Mouse (Mus musculus) ES-E14 (cell line): Measurements from ENCODE around the gene Fry. TPM values are rescaled to one million over a fixed set of nuclear protein-coding genes. Genes with fewer than 3 reads are reported as not detected.

Experiments used
- DNase-seq: peaks from one replicate; pipeline ENCODE4 v3.0.0-alpha.2; 2013; ENCODE audit warnings: low read depth, low spot score
- H3K27ac ChIP-seq: 2 replicates; pipeline ENCODE4 v1.5.1; 2012; ENCODE audit warnings: low read depth, mild to moderate bottlenecking, low read length, moderate library complexity, mixed read lengths; ENCODE audit not compliant: poor library complexity, insufficient read depth, severe bottlenecking
- H3K36me3 ChIP-seq: 2 replicates; pipeline ENCODE4 v1.6.1; 2012; ENCODE audit warnings: mild to moderate bottlenecking, low read length, moderate library complexity, mixed read lengths; ENCODE audit not compliant: control insufficient read depth, poor library complexity, insufficient read depth, severe bottlenecking
- H3K4me1 ChIP-seq, 2 experiments: fragments of 150-350 bp in 1 of 2; sonication (generic) in 1 of 2; 2 replicates each; pipeline ENCODE4 v1.6.1; 2012; ENCODE audit warnings: low read length in 2 of 2, mild to moderate bottlenecking in 1 of 2, mixed read lengths in 1 of 2; ENCODE audit not compliant: control insufficient read depth in 2 of 2, insufficient read depth in 2 of 2, poor library complexity in 1 of 2
- H3K4me3 ChIP-seq, 2 experiments: fragments of 150-350 bp in 1 of 2; sonication (generic) in 1 of 2; 2 replicates each; pipeline ENCODE4 v1.5.1; 2012; ENCODE audit warnings: low read length in 2 of 2, low read depth in 1 of 2, mild to moderate bottlenecking in 1 of 2, mixed read lengths in 1 of 2; ENCODE audit not compliant: insufficient read depth in 1 of 2, poor library complexity in 1 of 2, severe bottlenecking in 1 of 2
- H3K9ac ChIP-seq: 2 replicates; pipeline ENCODE4 v1.6.1; 2012; ENCODE audit warnings: low read depth, mild to moderate bottlenecking, low read length, mixed read lengths; ENCODE audit not compliant: poor library complexity, insufficient read depth, severe bottlenecking
- H3K9me3 ChIP-seq: fragments of 150-350 bp; sonication (generic); 2 replicates; pipeline ENCODE4 v1.6.1; 2012; ENCODE audit warnings: low read depth, mild to moderate bottlenecking, low read length; ENCODE audit not compliant: control insufficient read depth, insufficient read depth
- CHD2 ChIP-seq: IDR thresholded peaks from 2 replicates; pipeline ENCODE4 v1.6.1; 2014; ENCODE audit warnings: mild to moderate bottlenecking, low read depth, low read length, inconsistent platforms
- HCFC1 ChIP-seq: IDR thresholded peaks from 2 replicates; pipeline ENCODE4 v1.6.1; 2012; ENCODE audit warnings: low read length, inconsistent platforms, borderline replicate concordance; ENCODE audit not compliant: insufficient read depth
- MAFK ChIP-seq: IDR thresholded peaks from 2 replicates; pipeline ENCODE4 v1.6.1; 2014; ENCODE audit warnings: mild to moderate bottlenecking, low read depth, low read length, inconsistent platforms; ENCODE audit not compliant: insufficient read depth
- ZC3H11A ChIP-seq: IDR thresholded peaks from 2 replicates; pipeline ENCODE4 v1.6.1; 2012; ENCODE audit warnings: low read depth, mild to moderate bottlenecking, inconsistent platforms, low read length, borderline replicate concordance
- ZNF384 ChIP-seq: IDR thresholded peaks from 2 replicates; pipeline ENCODE4 v1.6.1; 2012; ENCODE audit warnings: low read depth, low read length, inconsistent platforms
- in situ Hi-C, 2 experiments: fragments of 600-800 bp; cut with MboI; formaldehyde crosslinking; loops; one replicate each; pipeline ENCODE4 v1.15.1; 2025; ENCODE audit warnings: low sequenced_read_pairs in 2 of 2, inconsistent platforms in 1 of 2; ENCODE audit not compliant: unreplicated experiment in 2 of 2
- total RNA-seq: library from RNA; depleted of rRNA; stranded (reverse); fragments of 300-350 nt; gene quantifications from 2 replicates; pipeline ENCODE4 v1.2.3, GENCODE M21; 2012

Fry gene
- total RNA-seq, 1 experiment = 8.4 TPM

GRCm38 (mm10) chr5:150190454-150191358 is 72.3 kb downstream of the Fry start:
- Histone ChIP-seq H3K4me1 (peaks cover 5 to 9% of the 10 kb centered on the region in 2 experiments), H3K36me3 (no peaks in the 10 kb centered on the region), H3K27ac (no peak overlapping the region), H3K9ac (no peak overlapping the region), H3K4me3 (no peak overlapping the region), H3K9me3 (no peaks in the 10 kb centered on the region)
- DNase-seq = no peak
- TF ChIP-seq ZNF384 = no peak
- TF ChIP-seq MAFK = no peak
- TF ChIP-seq HCFC1 = no peak
- TF ChIP-seq ZC3H11A = no peak
- no peak for TF ChIP-seq CHD2
- in situ Hi-C loops = no loop called here

GRCm38 (mm10) chr5:150195514-150196210 is 77.2 kb downstream of the Fry start:
- peaks cover 8 to 9% of the 10 kb centered on the region in 2 experiments for H3K4me1 ChIP-seq
- in situ Hi-C loops = no loop called here
- no peaks in the 10 kb centered on the region for H3K9me3 ChIP-seq
- TF ChIP-seq ZC3H11A (no peak), HCFC1 (0 out of 2 replicates have a peak, but pooled peaks have one; percentile 39), MAFK (no peak), CHD2 (no peak), ZNF384 (peak; percentile 91)
- H3K27ac ChIP-seq = no peak overlapping the region; the same call in 1 of the 2 replicates
- H3K9ac ChIP-seq = peak overlapping the region; percentile 50
- peak overlapping the region; percentile 48 to 80 for H3K4me3 ChIP-seq
- no peaks in the 10 kb centered on the region for H3K36me3 ChIP-seq
- peak; percentile 53 for DNase-seq

DNA sequence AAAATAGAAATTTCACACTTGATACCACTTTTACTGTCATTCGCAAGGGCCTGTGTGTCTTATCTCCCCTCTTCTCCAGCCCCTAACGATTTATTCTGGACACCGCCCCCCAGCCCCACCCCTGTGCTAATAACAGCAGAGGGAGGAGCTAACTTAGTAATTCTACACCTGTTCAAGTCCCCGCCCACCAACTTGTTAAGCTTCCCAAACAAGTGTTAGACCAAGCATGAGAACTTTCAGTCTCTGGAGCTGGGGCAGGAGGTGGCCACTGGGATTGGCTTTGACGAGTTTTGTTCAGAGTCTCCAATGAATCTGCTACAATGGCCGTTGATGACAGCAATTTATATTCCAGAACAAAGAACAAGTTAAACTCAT is 77.8 kb downstream of the Fry start:
- Histone ChIP-seq H3K9ac (peak overlapping the region; percentile 50; the same call in 1 of the 2 replicates), H3K9me3 (no peaks in the 10 kb centered on the region), H3K36me3 (no peaks in the 10 kb centered on the region), H3K4me1 (peaks cover 8 to 9% of the 10 kb centered on the region in 2 experiments), H3K4me3 (peak overlapping the region; percentile 48 to 80), H3K27ac (no peak overlapping the region; the same call in 1 of the 2 replicates)
- TF ChIP-seq HCFC1 (no peak), CHD2 (no peak), ZNF384 (no peak), ZC3H11A (no peak), MAFK (no peak)
- in situ Hi-C loops = no loop called here
- peak; percentile 82 for DNase-seq

DNA sequence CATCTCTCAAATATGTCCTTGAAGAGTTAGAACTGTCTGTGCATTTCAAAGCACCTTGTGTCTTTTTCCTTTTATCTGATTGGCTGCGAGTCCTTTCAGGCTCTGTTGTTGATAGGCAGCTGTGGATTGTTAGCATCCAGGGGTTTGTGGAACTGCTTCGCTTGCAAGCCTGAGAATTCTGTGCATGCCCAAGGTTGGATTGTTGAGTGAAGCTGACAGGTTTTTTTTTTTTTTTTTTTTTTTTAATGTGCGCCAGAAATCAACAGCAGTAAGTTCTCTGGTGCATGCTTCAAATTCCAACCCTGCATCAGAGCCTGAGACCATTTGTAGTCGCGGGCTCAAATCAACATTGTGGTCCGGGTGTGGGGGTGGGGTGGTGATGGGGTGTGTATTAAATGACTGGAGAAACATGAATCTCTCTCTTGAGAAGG is 78.5 kb downstream of the Fry start:
- peaks cover 8 to 9% of the 10 kb centered on the region in 2 experiments for H3K4me1 ChIP-seq
- DNase-seq = peak; percentile 55
- TF ChIP-seq ZNF384 = peak; percentile 92
- no peak for TF ChIP-seq CHD2
- no peak for TF ChIP-seq ZC3H11A
- 0 out of 2 replicates have a peak, but pooled peaks have one; percentile 43 for TF ChIP-seq MAFK
- TF ChIP-seq HCFC1 = no peak
- H3K4me3 ChIP-seq = peak overlapping the region; percentile 34 to 80; a peak in 3 of 4 replicates
- no peaks in the 10 kb centered on the region for H3K9me3 ChIP-seq
- in situ Hi-C loops = no loop called here
- no peak overlapping the region for H3K9ac ChIP-seq
- no peak overlapping the region for H3K27ac ChIP-seq
- no peaks in the 10 kb centered on the region for H3K36me3 ChIP-seq
